Mouse (Mus musculus) intestine, embryonic 14.5 days (tissue): ENCODE measurements around the gene Cd200. TPM values are rescaled to one million over a fixed set of nuclear protein-coding genes. Genes with fewer than 3 reads are reported as not detected.
"Not testable (repeated sequence)": the region's sequence is repeated elsewhere in the genome, so short reads cannot be mapped to it uniquely, and the experiment has no call there.

Experiments used
- ATAC-seq: fragments of 200-750 bp; cut with Nextera tagmentation; replicated peaks from 2 replicates; pipeline ENCODE4 v1.8.0; 2017; ENCODE audit warnings: low read depth, moderate number of reproducible peaks, moderate TSS enrichment, moderate library complexity; ENCODE audit not compliant: low FRiP score, low TSS enrichment
- DNase-seq: peaks from one replicate; pipeline ENCODE4 v3.0.0-alpha.2; 2018; ENCODE audit warnings: low spot score
- H3K27ac ChIP-seq: fragments of 300-500 bp; sonication (generic); 2 replicates; pipeline ENCODE4 v1.5.1; 2014; ENCODE audit warnings: low read depth, mild to moderate bottlenecking, control low read depth
- H3K27me3 ChIP-seq: fragments of 300-500 bp; sonication (generic); replicated peaks from 2 replicates; pipeline ENCODE4 v1.6.1; 2014; ENCODE audit warnings: low read length, control low read depth; ENCODE audit not compliant: control insufficient read depth, insufficient read depth
- H3K36me3 ChIP-seq: fragments of 300-500 bp; sonication (generic); 2 replicates; pipeline ENCODE4 v1.6.1; 2014; ENCODE audit warnings: low read length, control low read depth; ENCODE audit not compliant: control insufficient read depth, insufficient read depth
- H3K4me1 ChIP-seq: fragments of 300-500 bp; sonication (generic); replicated peaks from 2 replicates; pipeline ENCODE4 v1.6.1; 2014; ENCODE audit warnings: low read length, control low read depth, mixed read lengths; ENCODE audit not compliant: control insufficient read depth, insufficient read depth
- H3K4me2 ChIP-seq: fragments of 300-500 bp; sonication (generic); 2 replicates; pipeline ENCODE4 v1.6.1; 2014; ENCODE audit warnings: low read length
- H3K4me3 ChIP-seq: fragments of 300-500 bp; sonication (generic); 2 replicates; pipeline ENCODE4 v1.5.1; 2014; ENCODE audit warnings: low read depth, low read length, control low read depth, mixed read lengths
- H3K9ac ChIP-seq: fragments of 300-500 bp; sonication (generic); 2 replicates; pipeline ENCODE4 v1.6.1; 2014; ENCODE audit warnings: mild to moderate bottlenecking, low read length
- H3K9me3 ChIP-seq: fragments of 300-500 bp; sonication (generic); 2 replicates; pipeline ENCODE4 v1.6.1; 2016; ENCODE audit warnings: low read length, control low read depth; ENCODE audit not compliant: control insufficient read depth
- WGBS: fragments of 180-500 bp; shearing (Covaris S2); extraction: QIAGEN DNeasy Blood & Tissue Kit; methylation state at CpG from one replicate; pipeline ENCODE4 v1.1.7; 2014; 5-methylcytosine and 5-hydroxymethylcytosine counted together
- polyA plus RNA-seq: library from polyadenylated mRNA; unstranded; fragments of >200 nt; fragmentation: Nextera tagmentation; extraction: Ambion mirVana; gene quantifications from 2 replicates; pipeline ENCODE4 v1.2.1, GENCODE M21; 2014

Cd200 gene
- polyA plus RNA-seq: 35.5 and 41.7 TPM in 2 replicates

- WGBS: 1% methylated on average over 28 of the region's 28 CpGs
- peak within 1 kb of the TSS; percentile 24; the same call in 1 of the 2 replicates for H3K27ac ChIP-seq
- no peaks in the 10 kb centered on the region for H3K4me1 ChIP-seq
- H3K4me2 ChIP-seq: peak within 1 kb of the TSS; percentile 55
- no peaks in the 10 kb centered on the region for H3K9me3 ChIP-seq
- H3K4me3 ChIP-seq: peak within 1 kb of the TSS; percentile 48
- DNase-seq (peak; percentile 82), ATAC-seq (peak; percentile 69)
- peak within 1 kb of the TSS; percentile 38 for H3K9ac ChIP-seq
- H3K27me3 ChIP-seq: no peaks in the 10 kb centered on the region
- H3K36me3 ChIP-seq: no peaks in the 10 kb centered on the region
Observed at GRCm38 (mm10) chr16:45408425-45409063, at the start of gene Cd200. Gene Cd200, minus strand, starts transcription at chr16:45409053.

DNA sequence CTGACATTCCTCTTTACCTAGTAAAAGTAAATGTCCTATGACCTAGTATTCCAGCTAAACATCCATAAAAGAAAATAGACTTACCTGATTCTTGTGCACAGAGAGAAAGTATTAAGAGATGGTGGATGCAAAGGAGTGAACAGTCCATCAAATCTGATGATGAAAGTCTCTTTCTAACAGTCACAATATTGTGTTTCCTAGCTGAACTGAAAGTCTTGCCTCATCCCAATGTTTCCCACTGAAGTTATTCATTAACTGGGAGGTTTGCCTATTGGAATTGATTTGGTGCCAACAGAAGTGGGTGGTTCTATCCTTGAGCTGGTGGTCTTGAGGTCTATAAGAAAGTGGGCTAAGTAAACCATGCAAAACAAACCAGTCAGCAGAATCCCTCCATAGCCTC is 45.9 kb upstream of the Cd200 start:
- DNase-seq (no peak), ATAC-seq (no peak)
- H3K4me3 ChIP-seq: no peak overlapping the region
- H3K4me1 ChIP-seq: no peaks in the 10 kb centered on the region
- H3K9me3 ChIP-seq: no peaks in the 10 kb centered on the region
- H3K27ac ChIP-seq: no peak overlapping the region
- no peaks in the 10 kb centered on the region for H3K36me3 ChIP-seq
- H3K27me3 ChIP-seq: no peaks in the 10 kb centered on the region
- H3K4me2 ChIP-seq: no peak overlapping the region
- no peak overlapping the region for H3K9ac ChIP-seq

DNA sequence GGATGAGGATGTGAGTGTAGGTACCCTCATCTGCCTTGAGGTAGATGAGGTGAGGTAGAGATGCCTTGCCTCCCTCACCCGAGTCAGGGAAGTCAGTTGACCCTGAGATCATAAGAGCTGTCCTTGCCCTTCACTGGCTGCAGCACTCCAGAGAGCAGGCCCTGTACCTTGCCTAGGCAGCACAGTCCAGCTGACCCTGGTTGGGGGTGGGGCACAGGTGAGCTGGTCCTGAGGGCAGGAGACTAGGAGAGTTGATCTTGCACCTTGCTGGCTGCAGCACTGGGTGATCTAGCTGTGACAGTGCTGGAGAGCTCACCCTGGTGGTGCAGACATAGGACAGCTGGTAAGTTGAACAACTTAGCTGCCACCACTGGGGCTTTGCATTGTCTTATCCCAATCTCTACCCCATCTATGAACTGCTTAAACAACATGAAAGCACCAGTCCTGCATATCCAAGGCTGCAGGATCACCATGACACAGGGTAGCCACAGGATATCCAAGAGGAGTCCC is 28.4 kb upstream of the Cd200 start:
- 87% methylated on average over 1 of the region's 1 CpGs for WGBS
- H3K36me3 ChIP-seq: no peaks in the 10 kb centered on the region
- H3K9ac ChIP-seq: no peak overlapping the region
- H3K4me3 ChIP-seq: no peak overlapping the region
- ATAC-seq (no peak), DNase-seq (no peak)
- no peaks in the 10 kb centered on the region for H3K9me3 ChIP-seq
- no peaks in the 10 kb centered on the region for H3K27me3 ChIP-seq
- H3K4me2 ChIP-seq: no peak overlapping the region
- H3K4me1 ChIP-seq: no peaks in the 10 kb centered on the region
- H3K27ac ChIP-seq: no peak overlapping the region

DNA sequence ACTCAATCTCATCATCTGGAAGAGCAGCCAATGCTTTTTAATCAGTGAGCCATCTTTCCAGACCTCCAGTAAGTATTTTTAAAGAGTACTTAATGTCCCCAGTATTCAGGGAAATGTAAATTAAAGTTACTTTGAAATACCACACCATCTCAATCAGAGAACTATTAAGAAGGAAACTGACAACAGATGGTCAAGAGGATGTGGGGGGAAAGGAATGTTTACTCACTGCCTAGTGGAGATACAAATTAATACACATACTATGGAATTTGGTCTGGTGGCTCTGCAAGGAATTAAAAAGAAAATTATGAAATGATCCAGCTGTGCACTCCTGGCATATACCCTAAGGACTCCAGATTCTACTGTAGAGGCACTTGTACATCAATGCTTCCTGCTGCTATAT is 26.7 kb upstream of the Cd200 start:
- no peaks in the 10 kb centered on the region for H3K9me3 ChIP-seq
- ATAC-seq (no peak), DNase-seq (no peak)
- H3K27me3 ChIP-seq: no peaks in the 10 kb centered on the region
- H3K4me3 ChIP-seq: no peak overlapping the region
- no peak overlapping the region for H3K9ac ChIP-seq
- no peak overlapping the region for H3K4me2 ChIP-seq
- no peaks in the 10 kb centered on the region for H3K36me3 ChIP-seq
- H3K27ac ChIP-seq: no peak overlapping the region
- H3K4me1 ChIP-seq: no peaks in the 10 kb centered on the region

- 90% methylated on average over 9 of the region's 9 CpGs for WGBS
- ATAC-seq (no peak), DNase-seq (no peak)
- Histone ChIP-seq H3K4me3 (no peak overlapping the region), H3K4me2 (no peak overlapping the region), H3K9ac (no peak overlapping the region), H3K9me3 (no peaks in the 10 kb centered on the region), H3K36me3 (no peaks in the 10 kb centered on the region), H3K27ac (no peak overlapping the region), H3K4me1 (no peaks in the 10 kb centered on the region), H3K27me3 (no peaks in the 10 kb centered on the region)
Observed at GRCm38 (mm10) chr16:45427651-45428050, 18.8 kb upstream of the Cd200 start.

- Histone ChIP-seq H3K27me3 (no peaks in the 10 kb centered on the region), H3K4me2 (no peak overlapping the region), H3K9me3 (no peaks in the 10 kb centered on the region), H3K4me1 (no peaks in the 10 kb centered on the region), H3K9ac (no peak overlapping the region), H3K36me3 (no peaks in the 10 kb centered on the region), H3K27ac (no peak overlapping the region), H3K4me3 (no peak overlapping the region)
- no peak for ATAC-seq
- no peak for DNase-seq
Observed at GRCm38 (mm10) chr16:45413497-45413896, 4.6 kb upstream of the Cd200 start.

DNA sequence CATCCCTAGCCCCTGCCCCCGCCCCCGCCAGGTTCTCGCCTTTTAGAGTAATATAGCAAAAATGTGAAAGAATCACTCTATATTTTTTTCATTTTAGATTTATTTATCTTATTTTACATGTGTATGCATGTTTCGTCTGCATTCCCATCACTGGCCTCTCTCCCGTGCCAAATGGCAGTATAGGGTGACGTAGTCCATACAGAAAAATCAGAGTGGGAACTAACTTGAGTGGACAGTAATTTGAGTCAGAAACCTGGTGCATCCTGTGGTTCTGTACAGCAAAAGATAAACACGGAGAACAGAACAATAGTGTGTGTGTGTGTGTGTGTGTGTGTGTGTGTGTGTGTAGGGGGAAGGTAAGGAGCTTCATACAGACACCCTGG is 202 bp upstream of the Cd200 start:
- Histone ChIP-seq H3K4me2 (peak overlapping the region; percentile 55), H3K4me3 (peak overlapping the region; percentile 48), H3K9ac (peak overlapping the region; percentile 38; the same call in 1 of the 2 replicates)
- H3K27me3 ChIP-seq, DNase-seq, H3K27ac ChIP-seq, H3K9me3 ChIP-seq, H3K4me1 ChIP-seq, H3K36me3 ChIP-seq: not testable (repeated sequence)
- 30% methylated on average over 7 of the region's 7 CpGs for WGBS
- peak; percentile 12; the same call in 1 of the 2 replicates for ATAC-seq

DNA sequence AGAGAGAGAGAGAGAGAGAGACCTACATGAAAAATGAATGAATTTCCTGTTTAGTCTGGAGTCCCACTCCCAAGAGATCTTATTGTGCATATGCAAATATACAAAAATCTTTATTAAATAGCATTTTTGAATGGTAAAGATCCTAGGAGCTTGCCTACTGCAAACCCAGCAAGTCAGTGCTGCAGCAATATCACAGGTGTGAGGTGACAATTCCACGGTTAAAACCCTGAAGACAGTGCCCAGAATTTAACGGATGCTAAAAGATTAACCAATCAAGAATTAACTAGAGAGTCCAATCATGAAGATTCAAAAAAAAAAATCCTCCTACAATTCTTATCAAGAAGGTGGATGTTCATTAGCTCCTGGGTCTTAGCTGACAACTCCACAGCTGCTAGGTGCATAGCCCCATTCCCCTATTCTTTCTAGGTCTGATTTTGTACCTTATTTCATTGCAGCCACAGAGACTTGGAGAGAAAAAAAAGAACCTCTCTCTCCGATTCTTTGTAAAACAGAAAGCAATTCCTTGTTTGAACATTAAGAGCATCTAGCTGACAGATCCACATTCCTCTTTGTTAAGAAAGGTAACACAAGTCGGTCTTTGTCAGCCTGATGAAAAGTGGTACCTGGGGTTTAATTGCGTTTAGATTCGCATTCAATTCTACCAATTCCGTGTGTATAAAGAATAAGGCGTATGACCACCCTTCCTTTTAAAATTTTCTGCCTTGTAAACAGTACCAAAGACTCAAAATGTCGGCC is 1.0 kb downstream of the Cd200 start:
- H3K27me3 ChIP-seq: no peaks in the 10 kb centered on the region
- DNase-seq (no peak), ATAC-seq (no peak)
- peak overlapping the region; percentile 55 for H3K4me2 ChIP-seq
- H3K9me3 ChIP-seq: no peaks in the 10 kb centered on the region
- H3K9ac ChIP-seq: peak overlapping the region; percentile 38
- H3K4me1 ChIP-seq: no peaks in the 10 kb centered on the region
- H3K36me3 ChIP-seq: no peaks in the 10 kb centered on the region
- 41% methylated on average over 9 of the region's 9 CpGs for WGBS
- 0 out of 2 replicates have a peak overlapping the region, but pooled peaks have one; percentile 24 for H3K27ac ChIP-seq
- peak overlapping the region; percentile 48 for H3K4me3 ChIP-seq
